Mouse (Mus musculus): ENCODE measurements around the gene Pcbp3.

GRCm38 (mm10) chr10:76729631-76730620 lies 231.8 kb downstream of the Pcbp3 start:
- TF ChIP-seq CTCF (IDR thresholded peaks at IDR 0.05), result no peak
- TF ChIP-seq POLR2A (IDR thresholded peaks at IDR 0.05; ENCODE audit: insufficient read depth, low read depth, low read length), result no peak

Data from heart, adult 2 months (tissue).